Mouse (Mus musculus) layer of hippocampus, adult 18-20 months (tissue): ENCODE results near the gene Asb15. TPM values are rescaled to one million over a fixed set of nuclear protein-coding genes. Genes with fewer than 3 reads are reported as not detected.

ENCODE experiments used
- DNase-seq, 2 experiments: peaks; one replicate each; pipeline ENCODE4 v3.0.0; 2022; ENCODE audit warnings: low spot score in 2 of 2
- total RNA-seq, 2 experiments: library from RNA; stranded (reverse); gene quantifications; 2 replicates each; pipeline ENCODE4 v1.2.3; 2021

Gene Asb15
- total RNA-seq, 2 experiments from 2014 or later, result not detected

- DNase-seq, result no peak
Observed at GRCm38 (mm10) chr6:24607531-24607930, 79.6 kb downstream of the Asb15 start.

- DNase-seq, result no peak
Observed at GRCm38 (mm10) chr6:24608129-24608528, 80.2 kb downstream of the Asb15 start.

- no peak for DNase-seq
Observed at GRCm38 (mm10) chr6:24608682-24609081, 80.7 kb downstream of the Asb15 start.

DNA sequence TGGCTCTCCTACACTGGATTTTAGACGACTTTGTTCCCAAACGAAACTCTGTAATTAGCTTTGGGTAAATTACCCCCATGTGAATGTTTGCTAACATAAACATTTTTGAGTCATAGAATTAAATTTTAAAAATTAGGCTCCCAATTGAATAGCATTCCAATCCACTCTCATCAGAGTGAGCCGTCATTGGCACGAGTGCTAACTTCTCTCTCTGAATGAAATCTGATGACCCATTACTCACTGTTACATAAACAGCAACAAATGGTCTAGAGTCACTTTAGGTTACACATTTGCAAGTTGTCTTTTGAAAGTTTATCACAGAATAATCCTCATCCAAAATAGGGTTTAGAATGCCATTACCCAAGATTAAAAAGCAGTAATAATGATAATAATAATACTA, 81.6 kb downstream of the Asb15 start:
- no peak for DNase-seq

- no peak for DNase-seq
Observed at GRCm38 (mm10) chr6:24610358-24610757, 82.4 kb downstream of the Asb15 start.

DNA sequence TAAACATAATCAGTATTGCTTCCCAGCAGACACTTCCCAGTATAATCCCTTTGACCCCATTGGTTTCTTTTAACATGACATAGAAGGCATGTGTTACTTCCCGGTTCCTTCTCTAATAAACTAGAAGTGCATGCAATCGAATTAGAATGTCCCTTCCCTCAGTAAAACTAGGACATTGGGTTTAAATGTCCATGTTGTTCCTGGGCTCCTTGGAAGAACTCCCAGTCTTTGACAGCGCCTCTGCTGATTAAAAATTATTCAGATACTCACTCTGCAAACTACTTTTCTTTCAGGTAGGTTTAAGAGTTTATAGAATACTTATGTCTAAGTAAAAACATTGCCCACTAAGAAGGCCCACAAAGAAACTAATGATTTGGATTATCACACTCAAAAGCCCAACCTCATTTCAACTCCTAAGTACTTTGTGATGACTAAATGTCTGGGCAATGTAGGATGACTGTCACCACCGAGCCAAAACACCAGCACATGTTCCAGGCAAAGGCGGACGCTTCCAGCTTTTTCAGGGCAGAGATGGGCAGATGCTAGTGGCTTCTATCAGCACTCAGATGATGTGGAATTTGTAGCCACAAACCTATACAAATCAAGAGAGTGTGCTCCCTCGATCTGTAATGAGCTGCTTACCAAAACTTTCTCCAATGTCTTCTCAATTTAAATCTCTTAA, 84.3 kb downstream of the Asb15 start:
- no peak for DNase-seq

- DNase-seq, result no peak
Observed at GRCm38 (mm10) chr6:24613346-24613745, 85.4 kb downstream of the Asb15 start.

- DNase-seq, result no peak
Observed at GRCm38 (mm10) chr6:24613918-24614317, 86.0 kb downstream of the Asb15 start.

DNA sequence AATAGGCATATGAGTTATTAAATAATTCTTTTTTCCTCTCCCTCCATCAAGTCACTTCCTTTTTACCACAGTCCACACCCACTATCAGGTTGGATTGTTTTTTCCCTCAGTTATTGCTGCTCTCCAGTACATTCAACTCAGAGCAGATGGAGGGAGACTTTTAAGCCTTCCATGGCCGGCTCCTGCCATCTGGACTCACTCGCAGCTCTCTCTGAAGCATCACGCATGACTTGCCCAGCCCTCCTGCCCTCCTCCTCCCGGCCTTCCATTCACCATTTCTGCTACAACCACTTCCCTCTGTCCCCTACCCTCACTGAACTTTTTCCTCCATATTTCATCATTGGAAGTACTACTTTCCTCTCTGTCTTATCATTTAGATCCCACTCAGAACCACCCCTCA, 88.8 kb downstream of the Asb15 start:
- peak in 1 of 2 experiments; percentile 27 for DNase-seq

GRCm38 (mm10) chr6:24619285-24620045, 91.5 kb downstream of the Asb15 start:
- DNase-seq, result no peak

DNA sequence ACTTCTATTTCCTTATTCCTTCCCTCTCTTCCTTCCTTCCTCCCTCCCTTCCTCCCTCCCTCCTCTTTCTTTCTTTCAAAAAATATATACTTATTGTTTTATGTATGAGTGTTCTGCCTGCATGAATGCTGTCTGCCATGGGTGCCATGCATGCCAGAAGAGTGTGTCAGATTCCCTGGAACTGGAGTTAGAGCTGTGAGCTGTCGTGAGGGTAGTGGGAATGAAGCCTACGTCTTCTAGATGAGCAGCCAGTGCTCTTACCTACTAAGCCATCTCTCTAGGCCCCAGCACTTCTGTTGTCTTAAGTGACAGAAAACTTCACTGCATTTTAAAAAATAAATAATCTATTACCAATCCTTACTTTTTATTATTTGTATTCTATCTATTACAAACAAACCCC, 93.0 kb downstream of the Asb15 start:
- DNase-seq, result no peak

DNA sequence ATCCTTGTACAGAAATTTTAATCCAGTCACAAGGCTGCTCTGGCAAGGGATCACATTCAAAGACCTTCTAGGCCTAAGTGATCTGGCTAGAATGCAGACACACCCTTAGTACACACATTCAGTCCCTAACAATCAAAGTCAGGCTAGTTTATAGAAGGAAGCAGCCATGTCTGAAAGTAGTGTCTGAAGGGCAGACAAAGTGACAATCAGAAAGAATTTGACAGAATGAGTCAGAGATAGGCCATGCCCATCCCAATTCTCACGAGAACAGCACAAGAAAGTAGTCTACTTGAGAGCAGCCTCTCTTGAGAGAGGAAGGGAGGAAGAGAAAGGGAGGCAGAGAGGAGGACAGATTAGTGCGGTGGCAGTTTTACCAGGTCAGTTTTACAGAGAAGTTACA, 94.2 kb downstream of the Asb15 start:
- DNase-seq, result no peak

Other genes with a start within 250 kb of the Asb15 start
- 1 to 10 TPM; 2.2 to 2.4 TPM for gene Iqub, start 13.1 kb upstream of the Asb15 start, total RNA-seq
- 100 to 1,000 TPM; 290 to 317 TPM for gene Ndufa5, start 131 bp upstream of the Asb15 start, total RNA-seq
- not detected for gene Lmod2, start 69.6 kb downstream of the Asb15 start, total RNA-seq
- gene Wasl, start 136.9 kb downstream of the Asb15 start, total RNA-seq, result 100 to 1,000 TPM; 144 to 162 TPM
- not detected for gene Hyal6, start 205.1 kb downstream of the Asb15 start, total RNA-seq
- gene Hyal4, start 220.2 kb downstream of the Asb15 start, total RNA-seq, result not detected